ENCODE assay signal across 7 mouse cellular contexts in genomic region chr12:79936698-79937097, GRCm38 (mm10).
DNase-seq lines count a peak whose midpoint lies in the region; ATAC-seq lines count a peak whose summit lies in the region.

No protein-coding gene starts in this region.

- peaks cover 32% of the 10 kb centered on the region for H3K4me1 ChIP-seq in brown adipose tissue, adult 24 weeks (ENCODE audit: control insufficient read depth, insufficient read depth, insufficient read length, low read length)
- H3K4me1 ChIP-seq in hindbrain, embryonic 15.5 days (replicated peaks), result peaks cover 8% of the 10 kb centered on the region; the same call in 1 of the 2 replicates

- H3K4me2 ChIP-seq in hindbrain, embryonic 15.5 days, result no peak overlapping the region

- H3K27ac ChIP-seq in brown adipose tissue, adult 24 weeks (replicated peaks; ENCODE audit: low read depth, low read length), result peak overlapping the region; percentile 97
- H3K27ac ChIP-seq in hindbrain, embryonic 15.5 days (replicated peaks), result peak overlapping the region; percentile 64; the same call in 1 of the 2 replicates

- WGBS in hindbrain, embryonic 15.5 days, result 41% methylated on average over 5 of the region's 5 CpGs

- ATAC-seq in hindbrain, embryonic 15.5 days (ENCODE audit: low FRiP score, low read depth), result peak; percentile 30; the same call in 1 of the 2 replicates

- peak; percentile 88 for DNase-seq in fibroblast of lung, adult 2 months (ENCODE audit: low read depth)
- DNase-seq in lung, postnatal 25 days (ENCODE audit: low spot score), result peak; percentile 55
- DNase-seq in right cerebral cortex, postnatal 36 days (ENCODE audit: low spot score in 2 of 2), result no peak
- DNase-seq in frontal cortex, postnatal 10 days (ENCODE audit: low spot score in 2 of 2), result no peak
- no peak for DNase-seq in layer of hippocampus, adult 18-20 months (ENCODE audit: low spot score in 2 of 2)

- H3K27me3 ChIP-seq in hindbrain, embryonic 15.5 days, result no peaks in the 10 kb centered on the region

- H3K9me3 ChIP-seq in hindbrain, embryonic 15.5 days, result no peaks in the 10 kb centered on the region

- no peak overlapping the region for H3K4me3 ChIP-seq in brown adipose tissue, adult 24 weeks (ENCODE audit: insufficient read depth, low read depth, low read length)
- H3K4me3 ChIP-seq in hindbrain, embryonic 15.5 days, result no peak overlapping the region

- no peaks in the 10 kb centered on the region for H3K36me3 ChIP-seq in hindbrain, embryonic 15.5 days

- no peak overlapping the region for H3K9ac ChIP-seq in hindbrain, embryonic 15.5 days

Comparison
In these comparisons a context has a peak if more than half of its experiments do, and no peak if none do; other contexts are left out.
1. DNase-seq: peak in fibroblast of lung, adult 2 months (single experiment) and lung, postnatal 25 days (single experiment); none in right cerebral cortex, postnatal 36 days (0 of 2), frontal cortex, postnatal 10 days (0 of 2) and layer of hippocampus, adult 18-20 months (0 of 2).